Mouse (Mus musculus): ENCODE results near the gene Olfr304.

Olfr304 gene

GRCm38 (mm10) chr7:86386558-86386957 is at the start of gene Olfr304:
TSS of gene Olfr304 (minus strand) at chr7:86386658.
- no peak for DNase-seq

- DNase-seq: no peak
These were observed 17.1 kb upstream of the Olfr304 start, which contains the start of gene Olfr301 for GRCm38 (mm10) chr7:86403546-86403945. TSS of gene Olfr301 (plus strand) at chr7:86403846.

DNA sequence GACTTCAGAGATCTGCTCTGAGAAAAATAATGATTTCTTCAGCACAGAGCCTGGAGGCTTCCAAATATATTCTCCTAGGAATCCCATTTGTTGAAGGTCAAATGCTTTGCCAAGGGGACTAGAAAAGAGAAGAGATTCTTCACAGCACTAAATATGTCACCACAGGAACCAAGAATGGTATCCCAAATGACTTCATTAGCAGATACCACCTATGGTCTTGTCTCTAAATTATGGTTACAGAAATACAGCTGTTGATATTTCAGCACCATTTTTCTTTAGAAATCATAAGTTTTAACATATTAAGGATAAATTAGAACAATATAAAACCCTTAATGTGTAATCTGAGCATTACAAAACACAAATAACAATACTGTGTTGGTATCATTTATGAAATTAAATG is 11.2 kb upstream of the Olfr304 start, which contains the start of gene Olfr303:
Gene Olfr303, minus strand, starts transcription at position 101 of the 400 bp plus-strand sequence.
- no peak for DNase-seq

- no peak for DNase-seq
These were observed 689 bp downstream of the Olfr304 start for GRCm38 (mm10) chr7:86385769-86386168.

- DNase-seq: no peak
These were observed 19.6 kb downstream of the Olfr304 start, which contains the start of gene Olfr305 for GRCm38 (mm10) chr7:86366828-86367227. TSS of gene Olfr305 (minus strand) at chr7:86366928.

DNA sequence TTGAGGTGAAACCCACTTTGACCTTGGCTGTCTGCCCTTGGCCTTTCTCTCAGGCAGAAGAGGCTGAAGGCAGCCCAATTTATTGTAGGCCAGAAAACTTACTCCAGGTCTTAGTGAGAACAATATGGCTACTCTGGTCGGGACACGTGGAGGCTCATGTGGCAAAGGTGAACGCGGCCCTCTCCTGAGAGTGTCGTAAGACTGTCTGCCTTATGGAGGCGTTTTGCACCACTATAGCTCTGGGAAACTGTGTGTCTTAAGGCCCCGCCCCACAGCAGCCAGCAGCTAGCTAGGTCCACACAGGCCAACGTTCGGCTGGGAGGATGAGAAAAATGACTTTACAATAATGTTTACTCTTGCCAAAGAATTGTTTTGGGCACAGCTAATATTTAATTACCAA is 40.2 kb downstream of the Olfr304 start:
- DNase-seq: peak in 1 of 2 experiments; percentile 25

- DNase-seq: no peak
These were observed 42.2 kb downstream of the Olfr304 start for GRCm38 (mm10) chr7:86344253-86344652.

GRCm38 (mm10) chr7:86342881-86343565 is 43.4 kb downstream of the Olfr304 start:
- DNase-seq: no peak

GRCm38 (mm10) chr7:86337486-86337885 is 49.0 kb downstream of the Olfr304 start, which contains the start of gene Olfr307:
TSS of gene Olfr307 (minus strand) at chr7:86337586.
- DNase-seq: no peak
